Mouse (Mus musculus) neural tube, embryonic 11.5 days (tissue): ENCODE results near the gene BC049352. TPM values are rescaled to one million over a fixed set of nuclear protein-coding genes. Genes with fewer than 3 reads are reported as not detected.

ENCODE experiments used
- ATAC-seq: fragments of 200-750 bp; cut with Nextera tagmentation; 2 replicates; pipeline ENCODE4 v1.8.0; 2017; ENCODE audit warnings: moderate number of reproducible peaks, mild to moderate bottlenecking, moderate TSS enrichment, moderate library complexity; ENCODE audit not compliant: insufficient read depth, low FRiP score, low TSS enrichment
- DNase-seq: peaks from one replicate; pipeline ENCODE4 v3.0.0-alpha.2; 2015; ENCODE audit warnings: low spot score
- H3K27ac ChIP-seq: fragments of 300-500 bp; sonication (generic); 2 replicates; pipeline ENCODE4 v1.5.1; 2014; ENCODE audit warnings: low read depth, mild to moderate bottlenecking, low read length
- H3K27me3 ChIP-seq: fragments of 300-500 bp; sonication (generic); 2 replicates; pipeline ENCODE4 v1.6.1; 2014; ENCODE audit warnings: mild to moderate bottlenecking, low read length, mixed read lengths; ENCODE audit not compliant: control insufficient read depth, insufficient read depth
- H3K36me3 ChIP-seq: fragments of 300-500 bp; sonication (generic); 2 replicates; pipeline ENCODE4 v1.6.1; 2014; ENCODE audit warnings: mild to moderate bottlenecking, low read length, moderate library complexity, mixed read lengths; ENCODE audit not compliant: control insufficient read depth, insufficient read depth
- H3K4me1 ChIP-seq: fragments of 300-500 bp; sonication (generic); 2 replicates; pipeline ENCODE4 v1.6.1; 2014; ENCODE audit warnings: low read length, mixed read lengths; ENCODE audit not compliant: control insufficient read depth, insufficient read depth
- H3K4me2 ChIP-seq: fragments of 300-500 bp; sonication (generic); 2 replicates; pipeline ENCODE4 v1.6.1; 2014; ENCODE audit warnings: low read depth, mild to moderate bottlenecking, moderate library complexity
- H3K4me3 ChIP-seq: fragments of 300-500 bp; sonication (generic); 2 replicates; pipeline ENCODE4 v1.5.1; 2014; ENCODE audit warnings: low read depth, low read length
- H3K9ac ChIP-seq: fragments of 300-500 bp; sonication (generic); 2 replicates; pipeline ENCODE4 v1.6.1; 2014; ENCODE audit warnings: mild to moderate bottlenecking, low read length
- H3K9me3 ChIP-seq: fragments of 300-500 bp; sonication (generic); 2 replicates; pipeline ENCODE4 v1.6.1; 2016; ENCODE audit warnings: low read length; ENCODE audit not compliant: control insufficient read depth
- WGBS: fragments of 180-500 bp; shearing (Covaris S2); extraction: QIAGEN DNeasy Blood & Tissue Kit; methylation state at CpG from one replicate; pipeline ENCODE4 v1.1.7; 2014; 5-methylcytosine and 5-hydroxymethylcytosine counted together
- polyA plus RNA-seq: library from polyadenylated mRNA; unstranded; fragments of >200 nt; fragmentation: Nextera tagmentation; extraction: Ambion mirVana; gene quantifications from 2 replicates; pipeline ENCODE4 v1.2.1, GENCODE M21; 2014

Gene BC049352
- polyA plus RNA-seq, 1 experiment from 2014 or later: not detected

DNA sequence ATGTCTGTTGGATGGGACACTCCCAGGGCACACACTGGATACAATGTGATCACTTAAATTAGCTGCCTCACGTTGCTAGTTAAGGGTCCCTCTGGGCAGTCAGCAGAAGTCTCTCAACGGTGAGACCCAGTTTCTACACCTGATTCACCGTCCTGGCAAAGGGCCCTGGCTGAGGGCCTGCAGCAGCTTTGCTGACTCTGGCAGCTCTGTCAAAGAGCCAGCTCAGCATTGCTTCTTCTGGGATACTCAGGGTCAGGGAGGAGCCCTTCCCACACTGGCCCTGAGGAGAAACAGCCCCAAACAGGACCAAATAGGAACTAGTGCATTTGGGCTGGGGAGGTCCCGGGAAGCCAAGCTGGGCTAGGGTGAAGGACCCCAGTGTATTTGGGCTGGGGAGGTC, 79.7 kb downstream of the BC049352 start:
- Histone ChIP-seq H3K9me3 (no peaks in the 10 kb centered on the region), H3K4me3 (no peak overlapping the region), H3K9ac (no peak overlapping the region), H3K27me3 (no peaks in the 10 kb centered on the region), H3K36me3 (no peaks in the 10 kb centered on the region), H3K27ac (no peak overlapping the region), H3K4me2 (no peak overlapping the region), H3K4me1 (no peaks in the 10 kb centered on the region)
- no peak for DNase-seq
- no peak for ATAC-seq
- 78% methylated on average over 4 of the region's 4 CpGs for WGBS

DNA sequence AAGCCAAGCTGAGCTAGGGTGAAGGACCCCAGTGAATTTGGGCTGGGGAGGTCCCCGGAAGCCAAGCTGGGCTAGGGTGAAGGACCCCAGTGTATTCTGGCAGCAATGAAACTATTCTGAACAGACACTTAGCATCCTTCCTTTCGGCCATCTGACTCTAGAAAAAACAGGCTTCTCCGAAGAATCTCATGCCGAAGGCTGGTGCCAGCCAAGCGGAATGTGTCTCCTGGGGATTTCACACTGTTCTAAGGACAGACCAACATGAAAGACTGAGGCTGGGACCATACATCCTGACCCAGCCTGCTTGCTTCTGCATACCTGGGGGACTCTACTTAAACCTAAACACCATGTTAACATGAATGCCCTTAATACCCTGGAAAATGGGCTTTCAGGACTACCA, 80.1 kb downstream of the BC049352 start:
- WGBS: 68% methylated on average over 5 of the region's 5 CpGs
- DNase-seq: no peak
- no peak for ATAC-seq
- Histone ChIP-seq H3K27ac (no peak overlapping the region), H3K9ac (no peak overlapping the region), H3K36me3 (no peaks in the 10 kb centered on the region), H3K4me2 (no peak overlapping the region), H3K4me1 (no peaks in the 10 kb centered on the region), H3K9me3 (no peaks in the 10 kb centered on the region), H3K27me3 (no peaks in the 10 kb centered on the region), H3K4me3 (no peak overlapping the region)

DNA sequence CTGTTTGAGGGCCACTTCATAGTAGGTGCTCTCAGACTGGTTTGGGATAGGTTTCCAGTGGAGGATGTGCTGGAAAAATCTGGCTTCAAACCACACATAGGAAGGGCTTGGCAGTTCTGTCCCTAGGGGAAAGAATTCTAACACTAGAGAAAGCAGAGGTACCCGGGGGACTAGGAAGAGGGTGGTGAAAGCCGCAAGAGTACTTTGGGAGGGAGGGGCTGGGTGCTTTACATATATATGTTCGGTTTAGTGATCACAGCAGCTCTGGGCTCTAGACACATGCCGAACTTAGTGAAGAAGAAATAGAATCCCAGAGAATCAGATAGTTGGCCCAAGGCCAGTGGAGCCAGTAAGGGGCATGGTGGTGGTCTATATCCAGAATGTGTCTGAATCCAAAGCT, 85.3 kb downstream of the BC049352 start:
- Histone ChIP-seq H3K4me3 (no peak overlapping the region), H3K4me2 (no peak overlapping the region), H3K9me3 (no peaks in the 10 kb centered on the region), H3K4me1 (no peaks in the 10 kb centered on the region), H3K27me3 (peaks cover 16% of the 10 kb centered on the region), H3K27ac (no peak overlapping the region), H3K9ac (no peak overlapping the region), H3K36me3 (no peaks in the 10 kb centered on the region)
- ATAC-seq (no peak), DNase-seq (no peak)
- 91% methylated on average over 4 of the region's 4 CpGs for WGBS

DNA sequence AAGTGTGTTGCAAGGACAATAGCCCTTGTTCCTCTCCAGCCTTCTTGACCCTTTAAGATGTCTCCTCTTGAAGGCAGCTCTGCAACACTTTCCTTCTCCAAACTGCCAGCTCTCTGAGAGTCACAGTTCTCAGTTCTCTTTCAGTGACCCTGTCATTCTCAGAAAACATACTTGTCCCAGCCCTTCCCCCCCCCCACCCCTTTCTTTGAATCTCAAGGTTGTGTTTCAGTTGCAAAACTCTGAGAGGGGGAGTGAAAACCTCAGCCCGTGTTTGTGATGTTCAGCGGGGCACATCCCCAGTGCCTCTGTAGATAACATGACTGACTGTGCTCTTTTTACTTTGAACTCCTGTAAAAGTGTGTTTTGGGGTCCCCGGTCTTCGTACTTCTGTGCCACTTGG, 86.3 kb downstream of the BC049352 start:
- H3K4me1 ChIP-seq: no peaks in the 10 kb centered on the region
- peaks cover 16% of the 10 kb centered on the region for H3K27me3 ChIP-seq
- no peak overlapping the region for H3K4me3 ChIP-seq

DNA sequence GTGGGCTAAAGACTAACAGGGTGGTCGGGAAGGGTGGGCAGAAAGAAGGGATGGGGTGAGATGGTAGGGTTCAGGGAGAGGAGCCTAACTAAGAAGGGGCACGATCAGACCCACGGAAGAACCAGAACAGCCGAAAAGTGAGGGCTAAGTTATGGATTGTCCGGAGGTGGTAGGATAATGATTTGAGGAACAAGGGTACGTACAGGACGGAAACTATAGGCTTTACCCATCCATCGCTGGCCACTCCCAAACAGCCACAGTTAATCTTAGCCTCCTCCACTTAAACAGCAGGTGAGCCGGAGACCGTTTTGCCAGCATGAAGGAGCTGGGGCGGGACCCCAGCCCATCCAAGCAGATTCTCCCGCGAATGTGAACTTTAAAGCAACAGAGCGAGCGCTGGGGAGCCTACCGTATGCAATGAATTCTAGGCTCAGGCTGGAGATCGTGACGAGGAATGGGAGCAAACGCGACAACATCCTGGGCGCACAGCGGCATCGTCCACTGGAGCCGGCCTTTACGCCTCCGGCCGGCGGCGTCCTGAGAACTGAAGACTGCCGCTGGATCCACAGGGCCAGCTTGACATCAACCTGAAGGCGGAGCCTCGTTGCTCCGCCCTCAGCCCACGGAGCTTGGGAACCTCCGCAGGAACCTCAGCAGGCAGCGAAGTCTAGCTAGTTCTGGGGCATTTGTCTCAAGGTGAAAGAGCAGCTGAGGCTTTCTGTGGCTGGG, 87.0 kb downstream of the BC049352 start, which contains the start of gene Il10ra:
Il10ra (minus strand) TSS at position 553 of the 729 bp plus-strand sequence.
- peak within 1 kb of the TSS; percentile 60 for H3K4me2 ChIP-seq
- H3K9ac ChIP-seq: 0 out of 2 replicates have a peak within 1 kb of the TSS, but pooled peaks have one; percentile 39
- WGBS: 6% methylated on average over 36 of the region's 36 CpGs
- ATAC-seq (no peak), DNase-seq (peak; percentile 69)
- no peaks in the 10 kb centered on the region for H3K36me3 ChIP-seq
- H3K4me3 ChIP-seq: peak within 1 kb of the TSS; percentile 30
- peaks cover 16% of the 10 kb centered on the region for H3K27me3 ChIP-seq
- H3K4me1 ChIP-seq: no peaks in the 10 kb centered on the region
- no peak within 1 kb of the TSS for H3K27ac ChIP-seq
- H3K9me3 ChIP-seq: no peaks in the 10 kb centered on the region

More for the DNA sequence above, 86.3 kb downstream of the BC049352 start:
- WGBS: 66% methylated on average over 4 of the region's 4 CpGs
- H3K4me2 ChIP-seq: no peak overlapping the region
- no peaks in the 10 kb centered on the region for H3K9me3 ChIP-seq
- ATAC-seq (no peak), DNase-seq (no peak)
- H3K27ac ChIP-seq: no peak overlapping the region
- H3K9ac ChIP-seq: no peak overlapping the region
- H3K36me3 ChIP-seq: no peaks in the 10 kb centered on the region

DNA sequence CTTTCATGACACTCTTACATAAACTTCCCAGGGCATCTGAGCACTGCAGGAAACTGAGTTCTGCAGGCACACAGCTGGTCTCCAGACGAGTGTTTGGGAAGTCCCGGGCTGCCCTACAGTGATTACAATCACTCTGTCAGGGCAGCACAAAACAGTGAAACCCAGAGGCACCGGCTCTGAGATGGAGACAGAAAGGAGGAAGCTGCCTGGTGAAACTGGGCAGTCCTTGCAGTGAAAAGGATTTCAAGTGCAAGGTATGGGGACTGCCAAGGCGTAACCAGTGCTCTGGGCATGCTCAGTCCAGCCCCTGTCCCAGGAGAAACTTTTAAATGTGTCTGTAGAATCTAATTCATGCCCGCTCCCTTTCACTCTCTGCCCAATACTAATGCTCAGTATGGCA, 90.4 kb downstream of the BC049352 start:
- H3K9me3 ChIP-seq: no peaks in the 10 kb centered on the region
- H3K4me3 ChIP-seq: no peak overlapping the region
- ATAC-seq (no peak), DNase-seq (no peak)
- no peak overlapping the region for H3K9ac ChIP-seq
- H3K36me3 ChIP-seq: no peaks in the 10 kb centered on the region
- H3K27me3 ChIP-seq: peaks cover 16% of the 10 kb centered on the region
- H3K27ac ChIP-seq: no peak overlapping the region
- no peaks in the 10 kb centered on the region for H3K4me1 ChIP-seq
- 60% methylated on average over 5 of the region's 5 CpGs for WGBS
- H3K4me2 ChIP-seq: no peak overlapping the region

DNA sequence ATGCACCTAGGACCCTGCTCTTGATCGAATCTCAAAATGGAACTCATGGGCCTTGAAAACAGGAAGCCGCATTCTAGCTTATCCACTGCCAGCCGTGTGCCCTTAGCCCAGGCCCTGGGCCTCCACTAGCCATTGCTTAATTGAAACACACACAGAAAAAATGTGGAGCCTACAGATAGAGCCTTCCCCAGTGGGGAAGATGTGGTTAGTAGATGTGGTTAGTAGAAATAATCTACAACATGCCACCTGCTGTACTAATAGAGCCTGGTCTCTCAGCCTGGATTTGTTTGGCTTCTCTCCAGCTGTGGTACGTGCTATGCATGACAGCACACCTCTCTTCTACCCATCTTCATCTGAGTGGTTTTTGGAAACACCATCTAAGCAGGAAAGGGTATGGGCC, 92.4 kb downstream of the BC049352 start:
- ATAC-seq: no peak
- WGBS: 93% methylated on average over 4 of the region's 4 CpGs
- 0 out of 2 replicates have a peak, but pooled peaks cover 5% of the 10 kb centered on the region for H3K27me3 ChIP-seq

DNA sequence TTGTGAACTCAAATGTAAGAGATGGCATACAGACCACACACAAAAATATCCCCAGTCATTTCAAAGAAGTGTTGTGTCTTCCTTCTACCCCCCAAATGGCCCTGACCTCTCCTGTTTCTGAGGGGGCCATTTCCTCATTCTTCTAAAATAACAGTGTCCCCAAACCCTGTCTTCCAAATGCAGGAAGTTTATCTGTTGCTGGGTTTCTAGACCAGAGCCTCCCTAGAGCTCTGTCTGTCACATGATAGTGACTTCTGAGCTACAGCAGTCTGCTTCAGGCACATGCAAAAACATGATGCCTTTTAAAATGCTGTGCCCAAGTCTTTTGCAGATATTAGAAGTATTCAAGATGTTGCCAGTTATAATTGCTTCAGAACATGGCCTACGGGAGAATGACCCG, 92.8 kb downstream of the BC049352 start:
- DNase-seq (no peak), ATAC-seq (no peak)
- Histone ChIP-seq H3K36me3 (no peaks in the 10 kb centered on the region), H3K27me3 (0 out of 2 replicates have a peak, but pooled peaks cover 5% of the 10 kb centered on the region), H3K4me3 (no peak overlapping the region), H3K9ac (no peak overlapping the region), H3K27ac (no peak overlapping the region), H3K9me3 (no peaks in the 10 kb centered on the region), H3K4me2 (no peak overlapping the region), H3K4me1 (no peaks in the 10 kb centered on the region)
- WGBS: 88% methylated on average over 2 of the region's 2 CpGs

More for the DNA sequence above, 92.4 kb downstream of the BC049352 start:
- Histone ChIP-seq H3K27ac (no peak overlapping the region), H3K36me3 (no peaks in the 10 kb centered on the region), H3K9ac (no peak overlapping the region), H3K4me2 (no peak overlapping the region), H3K4me1 (no peaks in the 10 kb centered on the region), H3K9me3 (no peaks in the 10 kb centered on the region), H3K4me3 (no peak overlapping the region)
- DNase-seq: no peak

DNA sequence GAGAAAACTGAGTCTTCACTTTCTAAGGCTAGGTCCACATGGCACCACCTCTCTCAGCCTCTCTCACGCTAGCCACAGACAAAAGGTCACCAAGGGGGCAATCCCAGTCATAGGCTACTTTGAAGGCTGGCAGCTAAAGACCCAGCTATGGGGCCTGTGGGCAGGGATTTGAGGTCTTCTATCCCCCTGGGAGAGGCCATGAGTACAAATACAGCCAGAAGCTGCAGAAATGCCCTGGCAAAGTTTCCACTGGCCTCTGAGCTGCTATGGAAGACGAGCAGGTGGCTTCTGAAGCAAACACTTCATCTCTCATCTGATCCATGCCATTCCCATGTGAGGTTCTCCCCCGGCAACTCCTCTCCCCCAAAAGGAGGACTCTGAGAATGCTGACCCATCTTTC, 98.3 kb downstream of the BC049352 start:
- no peaks in the 10 kb centered on the region for H3K36me3 ChIP-seq
- no peak overlapping the region for H3K27ac ChIP-seq
- no peak for DNase-seq
- no peak overlapping the region for H3K4me2 ChIP-seq
- no peak overlapping the region for H3K4me3 ChIP-seq
- 71% methylated on average over 3 of the region's 3 CpGs for WGBS
- H3K4me1 ChIP-seq: no peaks in the 10 kb centered on the region
- no peaks in the 10 kb centered on the region for H3K27me3 ChIP-seq
- H3K9me3 ChIP-seq: no peaks in the 10 kb centered on the region
- no peak overlapping the region for H3K9ac ChIP-seq
- no peak for ATAC-seq
